Mouse (Mus musculus) activated CD4-positive, CD25-positive, alpha-beta regulatory T cell, adult 4 months (primary cell): ENCODE results near the gene Bmp4. TPM values are rescaled to one million over a fixed set of nuclear protein-coding genes. Genes with fewer than 3 reads are reported as not detected.

Experiments used
- ATAC-seq: one replicate; pipeline ENCODE4 v1.8.0; 2017
- polyA plus RNA-seq, 2 experiments: library from polyadenylated mRNA; unstranded; fragments of 100-300 nt; shearing (Covaris generic); gene quantifications; one replicate each; pipeline ENCODE4 v1.2.1; 2017

The Bmp4 gene
- polyA plus RNA-seq, 2 experiments from 2014 or later, result 0.26 TPM; not detected in 1

GRCm38 (mm10) chr14:46385701-46386477 is 4.6 kb downstream of the Bmp4 start:
- no peak for ATAC-seq

DNA sequence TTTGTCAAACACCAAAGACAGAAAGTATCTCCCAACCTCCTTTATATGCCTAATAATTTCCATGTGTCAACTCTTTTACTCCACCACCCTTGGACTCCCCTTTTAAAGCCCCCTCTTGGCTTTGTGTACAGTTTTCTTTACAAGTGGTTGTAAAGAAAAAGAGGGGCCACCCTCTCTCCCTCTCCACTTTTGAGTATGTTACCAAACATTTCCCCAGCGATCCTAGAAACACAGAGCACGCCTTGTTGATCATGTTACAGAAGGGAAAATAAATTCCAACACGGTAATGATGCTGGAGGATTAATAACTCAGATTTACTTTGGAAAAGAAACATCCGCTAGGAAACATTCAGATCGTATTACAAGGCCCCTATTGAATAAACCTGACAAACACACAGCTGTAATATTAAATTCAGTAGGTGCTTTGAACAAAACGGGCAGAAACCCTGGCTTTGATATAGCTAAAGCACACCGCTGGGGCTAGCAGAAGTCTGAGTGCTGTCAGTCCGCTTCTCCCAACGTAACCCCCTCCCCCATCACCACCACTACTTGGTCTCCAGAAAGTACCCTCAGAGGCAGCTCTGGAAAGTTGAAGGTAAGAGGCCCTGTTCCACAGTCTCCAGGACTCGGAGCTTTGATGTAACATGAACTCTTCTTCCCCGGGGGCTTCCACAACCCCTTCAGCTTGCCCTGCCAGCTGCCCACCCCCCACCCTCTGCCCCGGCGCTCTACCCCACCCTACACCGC is 5.3 kb downstream of the Bmp4 start:
- ATAC-seq, result no peak

DNA sequence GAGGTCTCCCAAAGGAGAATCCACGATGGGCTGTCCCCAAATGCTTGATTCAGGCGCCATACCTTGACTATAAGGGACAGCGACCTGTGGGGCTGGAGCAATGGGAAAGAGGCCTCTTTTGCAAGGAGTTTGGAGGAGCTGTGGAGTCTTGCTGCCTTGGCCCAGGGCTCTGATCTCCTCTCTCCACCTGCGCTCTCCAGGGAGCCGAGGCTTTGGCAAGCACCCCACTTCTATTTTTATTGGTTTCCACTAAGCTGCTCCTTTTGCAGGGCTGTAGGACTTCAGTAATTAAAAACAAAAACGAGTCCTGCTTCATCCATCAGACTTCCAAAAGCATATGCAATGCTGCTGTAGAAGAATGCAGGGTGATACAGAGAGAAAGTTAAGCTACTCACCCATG is 9.0 kb downstream of the Bmp4 start:
- no peak for ATAC-seq

DNA sequence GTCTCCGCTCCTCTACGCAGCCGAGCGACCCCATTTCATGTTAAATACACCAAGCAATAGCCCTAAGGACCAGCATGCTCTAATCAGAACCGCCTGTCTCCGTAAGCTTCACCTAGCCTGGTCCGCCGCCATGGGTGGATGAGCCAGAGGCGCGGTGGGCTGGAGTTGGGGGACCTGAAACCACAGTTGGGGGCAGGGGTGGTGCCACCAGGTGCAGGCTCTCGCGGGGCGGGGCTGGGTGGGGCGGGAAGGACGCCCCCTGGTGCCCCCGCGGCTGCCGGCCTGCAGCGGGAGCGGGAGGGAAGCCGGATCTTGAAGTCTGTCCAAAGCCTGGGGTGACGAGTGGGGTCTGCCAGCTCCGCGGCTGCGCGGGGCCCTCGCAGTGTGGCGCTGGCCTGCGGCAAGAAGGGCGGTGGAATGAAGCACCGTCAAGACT is 10.2 kb downstream of the Bmp4 start:
- ATAC-seq, result no peak

DNA sequence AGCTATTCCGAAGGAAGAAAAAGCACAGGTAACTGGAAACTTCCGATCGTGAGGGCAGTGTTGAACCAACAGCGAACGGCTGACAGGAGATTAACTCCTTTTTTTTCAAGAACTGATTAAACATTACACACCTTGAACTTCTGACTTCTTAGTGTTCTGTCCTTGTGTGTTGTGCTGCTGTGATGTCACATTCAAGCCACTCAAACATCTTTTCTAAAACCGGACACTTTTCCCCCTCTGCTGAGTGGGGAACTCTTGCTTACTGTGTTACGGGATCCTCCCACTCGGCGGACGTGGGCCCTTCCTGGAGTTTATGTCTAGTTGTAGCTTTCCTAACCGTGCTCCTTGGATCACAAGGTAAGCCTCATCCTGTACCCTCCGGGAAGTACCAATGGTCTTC is 11.2 kb downstream of the Bmp4 start, which contains the start of gene Gm15217:
Gene Gm15217, plus strand, starts transcription at position 130 of the 400 bp plus-strand sequence.
- no peak for ATAC-seq

DNA sequence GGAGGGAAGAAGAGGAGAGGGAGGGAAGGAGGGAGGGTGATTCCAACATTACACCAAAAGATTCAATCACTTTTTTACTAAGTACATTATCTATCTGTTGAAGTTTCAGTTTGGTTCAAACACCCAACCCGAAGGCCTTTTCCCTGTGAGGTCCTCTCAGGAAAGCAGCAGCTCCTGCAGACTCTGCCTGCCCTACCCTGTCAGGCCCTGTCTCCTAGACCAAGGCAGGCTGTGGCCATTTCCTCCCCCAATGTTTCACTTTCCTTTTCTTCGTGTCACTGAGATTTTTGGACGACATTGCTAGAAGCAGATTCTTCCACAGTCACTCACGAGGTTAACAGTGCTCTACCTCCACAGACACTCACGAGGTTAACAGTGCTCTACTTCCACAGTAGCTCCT is 14.7 kb downstream of the Bmp4 start:
- ATAC-seq, result no peak

DNA sequence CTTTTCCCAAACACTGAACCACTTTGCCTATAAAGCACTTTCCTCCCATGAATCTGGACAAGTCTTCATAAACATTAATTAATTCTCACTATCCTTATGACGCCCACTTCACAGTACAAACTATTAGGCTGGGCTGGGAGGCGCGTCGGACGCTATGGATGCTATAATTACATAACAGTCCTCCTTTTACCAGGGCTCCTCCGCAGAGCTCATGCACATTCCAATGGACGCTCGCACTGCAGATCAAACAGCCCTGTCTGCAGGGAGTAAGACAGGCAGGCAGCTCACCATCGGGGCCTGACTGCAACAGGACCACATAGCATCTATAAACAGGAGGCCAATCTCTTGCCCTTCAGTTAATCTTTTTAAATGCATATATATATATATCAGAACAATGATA is 18.0 kb downstream of the Bmp4 start:
- ATAC-seq, result no peak

GRCm38 (mm10) chr14:46363209-46363608 is 27.3 kb downstream of the Bmp4 start:
- ATAC-seq, result no peak

DNA sequence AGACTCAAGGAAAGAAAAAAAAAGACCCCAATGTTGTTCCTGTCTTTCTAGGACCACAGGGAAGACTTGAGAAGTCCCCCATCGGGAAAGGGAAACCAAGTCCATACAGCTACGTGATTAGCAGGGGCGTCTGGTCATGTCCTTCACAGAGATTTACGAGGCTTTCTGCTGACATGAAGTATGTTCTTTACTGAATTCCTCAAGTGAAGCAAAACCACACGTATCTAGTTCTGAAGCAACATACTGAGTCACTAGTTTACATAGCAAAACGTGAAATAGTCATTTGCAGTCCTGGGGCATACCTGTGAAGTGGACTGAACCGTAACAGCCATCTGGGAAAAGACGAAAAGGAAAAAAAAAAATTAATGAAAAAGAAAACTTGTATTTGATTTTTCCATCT is 32.8 kb downstream of the Bmp4 start:
- no peak for ATAC-seq

GRCm38 (mm10) chr14:46357286-46357685 is 33.2 kb downstream of the Bmp4 start:
- no peak for ATAC-seq

- ATAC-seq, result no peak
Observed at GRCm38 (mm10) chr14:46344750-46345149, 45.7 kb downstream of the Bmp4 start.

DNA sequence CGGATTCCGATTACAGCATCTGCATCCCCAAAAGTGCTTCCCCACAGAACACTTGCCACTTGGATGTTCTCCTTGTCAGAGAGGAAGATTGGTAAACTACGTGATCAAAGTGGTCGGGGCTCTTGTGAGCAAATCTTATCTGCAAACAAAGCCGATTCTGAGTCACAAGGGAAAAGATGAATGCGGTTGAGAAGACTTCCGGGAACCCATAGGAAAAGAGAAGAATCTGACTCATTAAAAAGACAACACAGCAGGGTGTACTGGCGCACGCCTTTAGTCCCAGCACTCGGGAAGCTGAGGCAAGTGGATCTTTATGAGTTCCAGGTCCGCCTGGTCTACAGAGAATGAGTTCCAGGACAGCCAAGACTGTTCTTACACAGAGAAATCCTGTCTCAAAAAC is 51.7 kb downstream of the Bmp4 start:
- no peak for ATAC-seq

Other genes starting within 250 kb of the Bmp4 start
- not detected for gene Gm15217, start 11.3 kb downstream of the Bmp4 start, polyA plus RNA-seq